Mouse (Mus musculus) stomach, postnatal 0 days (tissue): Measurements from ENCODE around the gene Enho.

ENCODE experiments used
- CTCF ChIP-seq: IDR thresholded peaks from 2 replicates; pipeline ENCODE4 v1.5.1; 2016; ENCODE audit warnings: antibody characterized with exemption, low read depth, mild to moderate bottlenecking, moderate library complexity
- EP300 ChIP-seq: optimal IDR thresholded peaks from 2 replicates; pipeline ENCODE3; 2016; ENCODE audit warnings: antibody characterized with exemption

DNA sequence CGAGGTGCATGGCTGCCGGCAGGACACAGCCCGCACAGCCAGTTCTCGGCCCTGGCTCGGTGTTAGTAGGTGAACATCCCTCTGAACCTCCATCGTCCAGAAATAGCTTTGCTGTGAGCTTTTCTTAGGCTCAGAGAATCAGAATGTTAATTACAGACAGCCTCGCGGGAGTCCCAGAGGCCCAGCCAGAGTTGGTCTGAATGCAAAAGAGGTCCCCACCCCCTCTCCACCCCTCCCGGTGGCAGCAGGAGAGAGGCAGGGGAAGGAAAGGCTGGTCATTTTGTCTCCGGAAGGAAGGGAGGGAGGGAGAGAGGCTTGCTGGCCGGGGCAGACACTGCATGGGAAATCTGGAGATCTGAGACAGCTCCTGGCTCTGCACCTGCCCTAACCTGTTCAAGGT lies 8.7 kb downstream of the Enho start:
- TF ChIP-seq CTCF (no peak), EP300 (no peak)
